Mouse (Mus musculus) forebrain, embryonic 10.5 days (tissue): ENCODE results near the gene Gsn. TPM values are rescaled to one million over a fixed set of nuclear protein-coding genes. Genes with fewer than 3 reads are reported as not detected.

Experiments used
- DNase-seq: peaks from one replicate; pipeline ENCODE4 v3.0.0-alpha.2; 2017; ENCODE audit warnings: low spot score; ENCODE audit errors: extremely low spot score
- H3K27ac ChIP-seq: fragments of 300-500 bp; sonication (generic); 2 replicates; pipeline ENCODE4 v1.5.1; 2016; ENCODE audit warnings: mild to moderate bottlenecking
- H3K27me3 ChIP-seq: fragments of 300-500 bp; sonication (generic); 2 replicates; pipeline ENCODE4 v1.6.1; 2016; ENCODE audit warnings: mild to moderate bottlenecking; ENCODE audit not compliant: poor library complexity, severe bottlenecking
- H3K36me3 ChIP-seq: fragments of 300-500 bp; sonication (generic); replicated peaks from 2 replicates; pipeline ENCODE4 v1.6.1; 2016; ENCODE audit warnings: mild to moderate bottlenecking, moderate library complexity
- H3K4me1 ChIP-seq: fragments of 300-500 bp; sonication (generic); 2 replicates; pipeline ENCODE4 v1.6.1; 2016
- H3K4me3 ChIP-seq: fragments of 300-500 bp; sonication (generic); 2 replicates; pipeline ENCODE4 v1.5.1; 2016; ENCODE audit warnings: mild to moderate bottlenecking, moderate library complexity
- H3K9me3 ChIP-seq: fragments of 300-500 bp; sonication (generic); 2 replicates; pipeline ENCODE4 v1.6.1; 2016; ENCODE audit warnings: mild to moderate bottlenecking, moderate library complexity
- WGBS: fragments of 180-500 bp; shearing (Covaris S2); methylation state at CpG from one replicate; pipeline ENCODE4 v1.1.7; 2016; 5-methylcytosine and 5-hydroxymethylcytosine counted together
- polyA plus RNA-seq: library from polyadenylated mRNA; unstranded; fragments of >200 nt; fragmentation: Nextera tagmentation; extraction: Ambion mirVana; gene quantifications from 2 replicates; pipeline ENCODE4 v1.2.1, GENCODE M21; 2016

Gene Gsn
- polyA plus RNA-seq, 1 experiment from 2014 or later, result 15.5 TPM

GRCm38 (mm10) chr2:35291856-35292255, 35.7 kb downstream of the Gsn start:
- Histone ChIP-seq H3K4me3 (no peak overlapping the region), H3K27me3 (no peaks in the 10 kb centered on the region; the same call in 1 of the 2 replicates), H3K4me1 (no peaks in the 10 kb centered on the region), H3K9me3 (no peaks in the 10 kb centered on the region), H3K27ac (no peak overlapping the region), H3K36me3 (no peaks in the 10 kb centered on the region)
- peak; percentile 44 for DNase-seq
- WGBS, result 27% methylated on average over 3 of the region's 3 CpGs

- Histone ChIP-seq H3K27me3 (peaks cover 5% of the 10 kb centered on the region), H3K9me3 (no peaks in the 10 kb centered on the region), H3K36me3 (no peaks in the 10 kb centered on the region), H3K4me1 (no peaks in the 10 kb centered on the region), H3K4me3 (no peak overlapping the region), H3K27ac (no peak overlapping the region)
- DNase-seq, result no peak
- 78% methylated on average over 3 of the region's 3 CpGs for WGBS
Observed at GRCm38 (mm10) chr2:35292700-35293099, 36.5 kb downstream of the Gsn start.

- H3K36me3 ChIP-seq, result no peaks in the 10 kb centered on the region
- no peaks in the 10 kb centered on the region for H3K9me3 ChIP-seq
- no peak overlapping the region for H3K27ac ChIP-seq
- 93% methylated on average over 8 of the region's 8 CpGs for WGBS
- H3K4me3 ChIP-seq, result no peak overlapping the region
- DNase-seq, result no peak
- H3K27me3 ChIP-seq, result peaks cover 7% of the 10 kb centered on the region
- no peaks in the 10 kb centered on the region for H3K4me1 ChIP-seq
Observed at GRCm38 (mm10) chr2:35293291-35293690, 37.1 kb downstream of the Gsn start.

GRCm38 (mm10) chr2:35297703-35298332, 41.6 kb downstream of the Gsn start:
- no peak overlapping the region for H3K4me3 ChIP-seq
- no peaks in the 10 kb centered on the region for H3K4me1 ChIP-seq
- H3K27ac ChIP-seq, result no peak overlapping the region
- no peaks in the 10 kb centered on the region for H3K9me3 ChIP-seq
- 34% methylated on average over 15 of the region's 15 CpGs for WGBS
- peak; percentile 81 for DNase-seq
- H3K36me3 ChIP-seq, result no peaks in the 10 kb centered on the region
- H3K27me3 ChIP-seq, result peaks cover 7% of the 10 kb centered on the region

GRCm38 (mm10) chr2:35299437-35299836, 43.3 kb downstream of the Gsn start:
- H3K9me3 ChIP-seq, result no peaks in the 10 kb centered on the region
- 90% methylated on average over 2 of the region's 2 CpGs for WGBS
- H3K27me3 ChIP-seq, result peaks cover 7% of the 10 kb centered on the region
- H3K36me3 ChIP-seq, result no peaks in the 10 kb centered on the region
- no peak overlapping the region for H3K27ac ChIP-seq
- H3K4me1 ChIP-seq, result no peaks in the 10 kb centered on the region
- no peak for DNase-seq
- no peak overlapping the region for H3K4me3 ChIP-seq

GRCm38 (mm10) chr2:35302049-35302885, 46.1 kb downstream of the Gsn start:
- Histone ChIP-seq H3K9me3 (no peaks in the 10 kb centered on the region), H3K27me3 (peaks cover 6% of the 10 kb centered on the region; the same call in 1 of the 2 replicates), H3K4me1 (no peaks in the 10 kb centered on the region), H3K27ac (no peak overlapping the region), H3K4me3 (no peak overlapping the region), H3K36me3 (no peaks in the 10 kb centered on the region)
- 87% methylated on average over 13 of the region's 13 CpGs for WGBS
- DNase-seq, result no peak

GRCm38 (mm10) chr2:35308166-35308565, 52.0 kb downstream of the Gsn start:
- Histone ChIP-seq H3K4me3 (no peak overlapping the region), H3K27ac (no peak overlapping the region), H3K27me3 (no peaks in the 10 kb centered on the region), H3K36me3 (no peaks in the 10 kb centered on the region), H3K4me1 (no peaks in the 10 kb centered on the region), H3K9me3 (no peaks in the 10 kb centered on the region)
- WGBS, result 73% methylated on average over 1 of the region's 1 CpGs
- DNase-seq, result no peak

GRCm38 (mm10) chr2:35309906-35310493, 53.8 kb downstream of the Gsn start:
- Histone ChIP-seq H3K9me3 (no peaks in the 10 kb centered on the region), H3K36me3 (no peaks in the 10 kb centered on the region), H3K4me3 (no peak overlapping the region), H3K4me1 (peaks cover 16% of the 10 kb centered on the region), H3K27ac (no peak overlapping the region), H3K27me3 (no peaks in the 10 kb centered on the region)
- no peak for DNase-seq
- WGBS, result 87% methylated on average over 4 of the region's 4 CpGs

GRCm38 (mm10) chr2:35314300-35314699, 58.1 kb downstream of the Gsn start:
- no peaks in the 10 kb centered on the region for H3K36me3 ChIP-seq
- no peaks in the 10 kb centered on the region for H3K27me3 ChIP-seq
- H3K4me3 ChIP-seq, result no peak overlapping the region
- no peaks in the 10 kb centered on the region for H3K9me3 ChIP-seq
- DNase-seq, result no peak
- no peak overlapping the region for H3K27ac ChIP-seq
- H3K4me1 ChIP-seq, result peaks cover 18% of the 10 kb centered on the region
- WGBS, result 44% methylated on average over 3 of the region's 3 CpGs

- no peak for DNase-seq
- Histone ChIP-seq H3K36me3 (no peaks in the 10 kb centered on the region), H3K27me3 (no peaks in the 10 kb centered on the region), H3K4me1 (peaks cover 22% of the 10 kb centered on the region), H3K27ac (no peak overlapping the region), H3K4me3 (no peak overlapping the region), H3K9me3 (no peaks in the 10 kb centered on the region)
- 90% methylated on average over 4 of the region's 4 CpGs for WGBS
Observed at GRCm38 (mm10) chr2:35317604-35318003, 61.4 kb downstream of the Gsn start.

- no peaks in the 10 kb centered on the region for H3K9me3 ChIP-seq
- 91% methylated on average over 12 of the region's 12 CpGs for WGBS
Observed at GRCm38 (mm10) chr2:35318405-35318804, 62.2 kb downstream of the Gsn start.

GRCm38 (mm10) chr2:35320399-35320798, 64.2 kb downstream of the Gsn start:
- Histone ChIP-seq H3K4me1 (peaks cover 4% of the 10 kb centered on the region; the same call in 1 of the 2 replicates), H3K4me3 (no peak overlapping the region), H3K27ac (no peak overlapping the region), H3K27me3 (no peaks in the 10 kb centered on the region), H3K9me3 (no peaks in the 10 kb centered on the region), H3K36me3 (no peaks in the 10 kb centered on the region)
- no peak for DNase-seq
- 89% methylated on average over 15 of the region's 15 CpGs for whole genome bisulfite sequencing

More at GRCm38 (mm10) chr2:35318405-35318804, 62.2 kb downstream of the Gsn start:
- H3K4me3 ChIP-seq, result no peak overlapping the region
- no peaks in the 10 kb centered on the region for H3K36me3 ChIP-seq
- no peak for DNase-seq
- H3K4me1 ChIP-seq, result peaks cover 22% of the 10 kb centered on the region
- no peaks in the 10 kb centered on the region for H3K27me3 ChIP-seq
- H3K27ac ChIP-seq, result no peak overlapping the region
